Mouse (Mus musculus): ENCODE data around the gene Lad1.

The Lad1 gene

DNA sequence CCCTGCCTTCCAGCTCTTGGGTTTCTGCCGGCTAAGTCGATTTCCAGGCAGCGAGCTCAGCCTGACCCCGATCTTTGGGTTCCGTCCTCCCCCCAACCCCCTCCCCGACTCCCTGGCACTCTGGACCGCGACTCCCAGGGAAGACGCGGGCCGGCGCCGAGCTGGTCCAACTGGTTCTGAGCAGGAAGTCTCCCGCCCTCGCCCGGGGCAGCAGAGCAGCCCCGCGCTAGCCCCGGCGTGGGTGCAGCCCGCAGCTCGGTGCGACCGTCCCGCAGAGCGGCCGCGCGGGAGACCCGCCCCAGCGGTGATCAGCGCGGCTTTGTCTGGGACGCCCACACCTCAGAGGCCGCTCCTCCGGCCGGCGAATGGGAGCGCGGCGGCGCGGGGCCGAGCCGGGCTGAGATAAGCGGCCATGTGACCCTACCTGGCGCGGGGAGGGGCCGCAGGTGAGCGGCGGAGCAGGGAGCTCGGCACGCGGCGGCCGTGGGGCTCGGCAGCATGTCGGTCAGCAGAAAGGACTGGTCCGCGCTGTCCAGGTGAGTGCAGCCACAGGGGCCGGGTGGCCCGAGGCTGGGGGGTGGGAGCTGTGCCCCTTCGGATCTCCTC, at the start of gene Lad1:
Gene Lad1 (plus strand): TSS at position 118 of the 606 bp plus-strand sequence.
- in situ Hi-C loops (cut with MboI, MseI): loop anchor here (25.0 kb wide), 1 partner anchor 1756 kb away; no protein-coding TSS in a partner anchor

DNA sequence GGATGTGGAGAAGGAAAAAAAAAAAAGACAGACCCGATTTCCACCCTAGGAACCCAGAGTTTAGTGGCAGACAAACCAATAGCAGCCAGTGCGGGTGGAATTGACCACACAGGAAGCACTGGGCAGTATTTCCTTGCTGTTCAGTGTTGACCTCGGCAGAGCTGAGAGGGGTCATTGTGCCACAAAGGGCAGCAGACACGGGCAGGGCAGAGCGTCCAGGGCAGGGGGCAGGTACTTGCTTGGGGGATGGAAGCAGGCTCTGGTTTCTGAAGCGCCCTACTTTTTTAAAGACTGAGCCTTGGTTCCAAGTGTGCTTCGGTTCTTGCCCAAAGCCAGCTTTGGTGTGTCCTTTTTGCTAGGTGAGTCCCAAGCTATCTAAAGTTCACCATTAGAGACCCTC, 48.2 kb upstream of the Lad1 start:
- in situ Hi-C loops (cut with MboI, MseI): no loop called here

DNA sequence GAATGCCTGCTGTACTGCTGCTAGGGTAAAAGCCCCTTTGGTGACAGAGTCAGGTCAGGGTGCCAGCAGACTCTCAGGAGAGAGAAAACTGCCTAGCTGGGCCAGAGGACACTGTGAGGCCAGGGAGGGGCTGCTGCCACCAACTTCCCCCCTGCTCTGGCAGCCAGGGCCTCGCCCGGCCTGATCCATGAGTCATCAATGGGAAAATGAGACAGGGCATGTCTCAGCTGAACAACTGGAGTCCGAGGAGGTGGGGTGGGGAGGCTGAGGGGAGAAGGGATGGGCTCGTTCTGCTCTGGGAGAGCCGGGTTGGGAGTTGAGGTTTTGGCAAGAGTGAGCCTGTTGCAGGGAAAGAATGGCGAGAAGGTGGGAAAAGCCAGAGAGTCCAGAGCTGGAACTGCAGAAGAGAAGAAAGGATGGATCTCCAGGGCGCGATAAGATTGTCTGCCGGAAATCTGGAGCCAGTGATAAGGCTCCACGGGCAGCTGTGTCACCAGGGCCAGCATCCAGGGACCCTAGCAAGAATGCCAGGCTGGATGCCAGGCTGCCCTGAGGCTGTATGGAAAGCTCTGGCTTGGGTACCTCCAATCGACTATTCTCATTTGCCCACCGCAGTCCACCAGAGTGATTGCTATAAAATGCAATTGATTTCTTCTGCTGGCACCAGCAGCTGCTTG, 47.4 kb upstream of the Lad1 start:
- in situ Hi-C loops (cut with MboI, MseI): no loop called here

DNA sequence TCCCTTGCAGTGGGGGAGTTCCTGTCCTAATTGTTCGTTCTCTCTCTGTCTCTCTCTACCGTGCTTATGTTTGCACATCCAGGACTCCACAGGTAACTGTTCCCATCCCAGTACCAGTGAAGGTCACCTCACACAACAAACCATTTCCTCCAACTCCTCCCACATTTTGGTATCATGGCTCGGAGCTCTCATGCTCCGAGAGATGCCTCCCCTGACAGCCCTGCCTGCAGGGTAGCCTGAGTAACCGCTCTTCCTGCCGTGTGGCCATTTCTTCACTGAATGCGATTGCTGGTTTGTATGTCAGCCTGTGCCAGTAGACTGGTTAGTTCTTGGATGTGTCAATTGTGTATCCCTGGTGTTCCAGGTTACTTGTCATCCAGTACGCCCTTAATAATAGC, 46.8 kb upstream of the Lad1 start:
- in situ Hi-C loops (cut with MboI, MseI): no loop called here

DNA sequence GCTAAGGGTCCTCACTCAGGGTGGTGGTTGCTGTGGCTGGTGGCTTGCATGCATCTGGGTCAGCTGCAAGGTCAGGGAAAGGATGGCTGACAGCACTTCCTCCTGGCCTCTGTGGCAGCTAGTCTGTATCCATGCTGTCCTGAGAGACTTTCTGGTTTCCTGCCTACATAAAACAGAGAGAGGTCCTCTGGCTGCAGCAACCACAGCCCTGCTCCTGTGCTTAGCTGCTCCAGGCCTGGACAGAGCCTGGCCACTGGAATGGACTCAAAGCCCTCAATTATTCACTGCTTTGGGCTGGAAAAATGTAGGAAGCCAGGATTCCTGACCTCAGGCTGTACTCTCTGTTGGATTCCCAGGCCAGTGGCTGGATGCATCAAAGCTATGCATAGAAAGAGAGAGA, 41.8 kb upstream of the Lad1 start:
- in situ Hi-C loops (cut with MboI, MseI): no loop called here

DNA sequence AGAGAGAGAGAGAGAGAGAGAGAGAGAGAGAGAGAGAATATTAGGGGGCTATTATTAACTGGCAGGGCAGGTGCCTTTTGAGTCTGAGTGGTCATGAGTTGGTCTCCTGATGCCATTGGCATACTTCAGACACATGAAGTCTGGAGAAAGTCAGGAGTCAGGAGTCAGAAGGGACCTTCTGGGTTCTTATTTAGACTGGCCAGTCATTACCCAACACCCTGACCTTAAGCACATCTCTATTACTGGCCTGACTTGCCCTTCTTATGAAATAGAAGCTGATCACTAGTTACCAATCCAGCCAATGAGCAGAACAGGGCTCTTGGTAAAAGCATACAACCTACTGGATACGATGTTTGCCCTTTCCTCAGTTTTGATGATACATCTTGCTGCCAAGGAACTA, 41.4 kb upstream of the Lad1 start:
- in situ Hi-C loops (cut with MboI, MseI): no loop called here

DNA sequence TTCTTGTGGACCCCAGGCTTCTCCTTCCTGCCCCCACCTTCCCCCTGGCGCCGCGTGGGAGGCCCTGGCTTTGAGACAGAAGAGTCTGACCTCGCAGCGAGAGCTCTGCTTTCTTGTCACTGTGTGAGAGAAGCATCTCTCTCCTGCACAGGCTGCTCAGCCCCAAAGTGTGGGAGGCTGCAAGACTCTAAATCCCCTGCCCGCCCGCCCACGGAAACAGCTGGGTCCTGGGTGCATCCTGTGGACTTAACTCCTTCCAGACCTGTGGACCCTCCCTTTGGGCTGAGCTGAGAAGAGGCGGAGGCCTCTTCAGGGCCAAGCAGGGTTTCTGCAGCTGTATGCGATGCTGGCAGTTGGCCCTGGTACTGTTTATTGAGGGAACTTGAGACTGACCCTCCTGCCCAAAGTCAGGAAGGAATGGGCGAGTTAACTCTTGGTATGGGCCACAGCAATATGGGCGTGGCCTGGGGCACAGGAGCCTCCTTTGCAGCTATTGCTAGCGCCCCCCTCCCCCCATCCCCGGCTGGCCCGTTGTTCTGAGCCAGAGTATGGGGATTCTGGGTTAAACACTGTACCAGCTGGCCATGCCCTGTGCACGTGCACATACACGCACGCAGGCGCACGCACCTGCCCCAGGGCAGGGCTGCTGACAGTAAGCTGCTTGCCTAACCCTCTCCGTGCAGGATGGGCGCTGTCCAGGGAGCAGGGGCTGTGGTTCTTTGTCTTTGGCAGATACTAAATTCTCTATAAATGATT, 39.4 kb upstream of the Lad1 start, which contains the start of gene Tnni1:
Gene Tnni1 (plus strand): TSS at position 655 of the 756 bp plus-strand sequence.
- in situ Hi-C loops (cut with MboI, MseI): no loop called here

DNA sequence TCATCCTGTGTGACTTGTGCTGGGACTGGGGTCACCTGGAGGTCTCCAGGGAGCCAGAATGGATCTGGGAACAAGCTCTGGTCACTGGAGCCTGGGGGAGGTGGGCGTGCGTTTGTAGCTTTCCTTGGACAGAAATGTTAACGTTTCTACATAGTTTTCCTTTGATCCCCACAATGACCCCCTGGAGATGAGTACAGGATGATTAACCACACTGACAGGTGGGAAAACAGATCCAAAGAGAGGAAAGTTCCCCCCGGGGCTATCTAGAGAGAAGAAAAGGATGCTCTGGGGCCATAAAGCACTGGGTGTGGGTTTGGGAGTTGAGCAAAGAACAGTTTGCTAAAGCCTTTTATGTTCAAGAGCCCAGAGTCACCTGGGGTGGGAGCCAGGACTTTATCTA, 37.7 kb upstream of the Lad1 start:
- in situ Hi-C loops (cut with MboI, MseI): loop anchor here (5.0 kb wide), 1 partner anchor 58 kb away; the partner anchor contains the start of gene Csrp1

DNA sequence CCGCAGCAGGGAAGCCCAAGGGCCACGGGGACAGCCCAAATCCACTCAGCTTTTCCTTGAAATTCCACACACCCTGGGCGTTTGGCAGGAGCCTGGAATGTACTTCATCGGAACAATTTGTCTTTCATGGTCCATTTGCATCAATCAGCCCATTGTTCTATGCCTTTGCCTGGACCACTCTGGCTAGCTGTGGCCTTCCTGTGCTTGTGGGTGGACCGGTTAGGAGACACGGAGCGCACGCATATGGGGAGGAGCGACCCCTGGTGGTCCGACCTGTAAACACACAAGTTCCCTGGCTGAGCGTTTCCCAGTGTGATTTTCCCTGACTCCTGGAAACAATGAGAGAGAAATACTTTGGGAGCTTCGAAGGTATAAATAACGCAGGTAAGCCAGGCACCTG, 37.2 kb upstream of the Lad1 start:
- in situ Hi-C loops (cut with MboI, MseI): loop anchor here (5.0 kb wide), 1 partner anchor 59 kb away; the partner anchor contains the start of gene Csrp1

DNA sequence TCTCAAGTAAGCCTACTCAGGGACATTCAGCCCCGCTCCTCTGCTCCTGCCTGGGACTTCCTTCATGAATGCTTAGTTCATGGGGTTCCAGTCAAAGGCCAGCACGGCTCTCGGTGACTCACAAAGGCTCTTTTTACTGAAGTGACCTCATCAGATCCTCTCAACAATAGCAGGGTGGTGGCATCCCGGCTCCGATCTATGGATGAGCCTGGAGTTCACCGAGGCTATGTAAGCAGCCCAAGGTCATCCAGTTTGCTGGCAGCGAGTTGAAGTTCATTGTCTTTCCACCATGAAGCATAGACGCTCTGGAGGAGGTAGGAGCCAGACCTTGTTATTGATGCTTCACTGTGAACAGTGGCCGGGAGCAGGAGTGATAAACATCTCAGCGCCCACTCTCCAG, 35.6 kb upstream of the Lad1 start:
- in situ Hi-C loops (cut with MboI, MseI): loop anchor here (5.0 kb wide), 1 partner anchor 61 kb away; the partner anchor contains the start of gene Csrp1

DNA sequence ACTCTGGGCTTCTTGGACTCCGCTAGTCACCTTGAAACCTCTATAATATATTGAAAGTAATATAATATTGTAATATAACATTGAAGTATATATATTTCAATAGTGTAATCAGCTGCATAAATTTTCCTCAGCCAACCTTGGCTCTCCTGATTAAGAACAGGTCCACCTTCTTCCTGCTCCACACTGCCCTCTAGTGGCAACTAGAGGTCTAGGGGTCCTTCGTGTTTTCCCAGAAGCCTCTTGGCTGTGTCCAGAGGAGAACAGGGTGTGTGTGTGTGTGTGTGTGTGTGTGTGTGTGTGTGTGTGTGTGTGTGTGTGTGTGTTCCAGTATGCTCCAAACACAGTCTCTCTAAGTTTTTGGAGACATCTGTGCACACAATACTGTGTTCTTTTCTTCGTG, 30.6 kb upstream of the Lad1 start:
- in situ Hi-C loops (cut with MboI, MseI): loop anchor here (5.0 kb wide), 1 partner anchor 45 kb away; no protein-coding TSS in a partner anchor

DNA sequence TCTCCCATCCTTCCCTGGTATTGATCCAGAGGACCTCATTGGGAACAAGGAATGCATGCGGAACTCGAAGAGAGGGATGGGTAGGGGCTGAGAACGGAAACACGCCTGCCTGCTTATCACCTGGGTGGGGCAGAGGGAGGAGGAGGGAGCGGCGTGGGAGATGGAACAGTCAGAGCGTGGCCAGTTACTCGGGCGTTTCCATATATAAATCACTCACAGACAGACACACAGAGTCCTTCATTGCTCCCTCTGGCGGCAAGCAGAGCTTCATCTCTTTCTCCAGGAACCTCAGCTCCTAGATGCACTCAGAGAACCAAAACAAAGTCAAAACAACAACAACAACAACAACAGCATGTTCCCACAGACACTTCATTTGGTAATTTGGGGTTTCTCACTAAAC, 29.7 kb upstream of the Lad1 start:
- in situ Hi-C loops (cut with MboI, MseI): loop anchor here (5.0 kb wide), 1 partner anchor 44 kb away; no protein-coding TSS in a partner anchor

DNA sequence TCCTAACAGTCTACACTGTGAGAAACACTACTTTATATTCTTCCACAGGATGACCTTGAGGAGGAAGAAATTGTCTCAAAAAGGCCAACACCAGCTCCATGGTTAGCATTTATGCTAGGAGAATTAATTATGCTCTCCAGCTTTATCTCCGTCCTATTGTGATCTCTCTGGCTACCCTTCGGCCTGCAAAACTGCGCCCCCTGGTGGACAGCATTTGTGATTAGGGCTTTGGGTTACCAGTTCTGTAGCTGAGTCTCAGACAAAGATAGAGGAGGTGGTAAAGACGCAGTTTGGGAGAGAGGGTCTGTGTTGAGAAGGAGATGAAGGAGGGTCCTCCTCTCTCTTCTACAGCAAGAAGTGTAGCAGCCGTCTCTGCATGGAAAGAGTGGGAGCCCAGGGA, 28.6 kb upstream of the Lad1 start:
- in situ Hi-C loops (cut with MboI, MseI): loop anchor here (5.0 kb wide), 1 partner anchor 42 kb away; no protein-coding TSS in a partner anchor

DNA sequence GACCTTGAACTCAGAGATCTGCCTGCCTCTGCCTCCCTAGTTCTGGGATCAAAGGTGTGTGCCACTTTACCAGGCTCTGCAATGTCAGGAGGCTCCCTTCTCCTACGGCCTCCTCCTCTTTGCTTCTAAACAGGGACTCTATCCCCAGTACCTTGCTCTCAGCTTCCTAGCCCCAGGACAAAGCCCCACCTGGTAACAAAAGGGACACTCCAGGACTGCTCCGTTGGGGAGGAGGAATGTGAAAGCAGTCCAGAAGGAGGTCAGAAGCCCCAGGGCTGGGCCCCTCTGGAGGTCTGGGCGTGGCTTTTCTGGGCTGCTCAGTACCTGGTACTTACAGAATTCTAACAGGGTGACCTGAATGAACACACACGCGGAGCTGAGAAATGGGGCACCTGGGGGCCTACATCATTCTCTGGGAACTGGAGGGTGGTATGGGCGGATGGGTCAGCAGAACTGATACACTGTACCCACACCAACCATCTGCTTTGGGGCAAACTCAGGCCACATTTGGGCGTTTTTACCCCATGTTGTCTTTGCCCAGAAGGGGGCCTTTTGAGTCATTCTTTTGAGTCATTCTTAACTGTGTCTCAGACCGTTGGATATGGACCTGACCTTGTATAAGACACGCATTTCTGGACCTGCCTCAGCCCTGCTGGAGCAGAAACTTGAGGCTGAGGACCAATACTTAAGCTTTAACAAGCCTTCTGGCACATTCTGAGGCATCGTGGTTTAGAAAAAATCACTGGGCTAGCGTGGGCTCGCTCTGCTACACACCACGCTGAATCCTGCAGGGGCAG, 26.1 kb upstream of the Lad1 start:
- in situ Hi-C loops (cut with MboI, MseI): no loop called here

DNA sequence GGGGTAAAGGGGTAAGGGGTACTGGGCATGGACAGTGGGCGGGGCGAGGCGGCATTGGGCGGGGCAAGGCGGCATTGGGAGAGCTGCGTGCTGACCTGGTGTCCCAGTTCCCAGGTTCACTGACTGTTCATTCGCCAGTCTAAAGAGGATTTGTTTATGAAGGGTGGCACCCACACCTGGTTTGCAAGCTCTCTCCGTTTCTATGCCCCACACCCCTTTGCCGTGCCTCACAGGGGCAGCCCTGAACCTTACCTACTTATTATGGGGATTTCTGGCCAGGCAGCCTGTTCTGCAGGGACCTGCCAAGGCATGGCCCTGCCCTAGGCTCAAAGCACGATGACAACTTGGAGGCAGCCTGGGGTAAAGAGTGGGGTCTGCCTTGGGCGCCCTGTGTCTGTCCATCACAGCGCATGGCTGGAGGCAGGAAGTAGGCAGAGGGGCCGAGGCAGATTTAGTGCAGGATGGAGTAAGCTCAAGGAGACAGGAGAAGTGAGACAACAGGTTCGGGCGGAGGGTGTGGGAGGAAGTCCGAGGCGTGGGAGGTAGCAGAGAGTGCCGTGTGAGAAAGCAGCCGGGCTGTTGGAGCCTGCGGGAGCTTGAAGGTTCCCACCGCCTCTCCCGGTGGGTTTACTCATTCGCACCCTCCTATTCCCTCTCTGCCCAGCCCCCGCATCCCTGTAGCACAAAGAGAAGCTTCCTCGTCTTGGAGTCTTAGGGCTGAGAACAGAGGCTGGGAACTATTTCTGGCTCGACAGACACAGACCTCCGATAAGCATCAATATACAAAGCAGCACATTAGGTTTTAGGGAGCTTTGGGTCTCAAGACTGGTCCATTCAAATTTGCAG, 24.8 kb upstream of the Lad1 start:
- in situ Hi-C loops (cut with MboI, MseI): no loop called here

DNA sequence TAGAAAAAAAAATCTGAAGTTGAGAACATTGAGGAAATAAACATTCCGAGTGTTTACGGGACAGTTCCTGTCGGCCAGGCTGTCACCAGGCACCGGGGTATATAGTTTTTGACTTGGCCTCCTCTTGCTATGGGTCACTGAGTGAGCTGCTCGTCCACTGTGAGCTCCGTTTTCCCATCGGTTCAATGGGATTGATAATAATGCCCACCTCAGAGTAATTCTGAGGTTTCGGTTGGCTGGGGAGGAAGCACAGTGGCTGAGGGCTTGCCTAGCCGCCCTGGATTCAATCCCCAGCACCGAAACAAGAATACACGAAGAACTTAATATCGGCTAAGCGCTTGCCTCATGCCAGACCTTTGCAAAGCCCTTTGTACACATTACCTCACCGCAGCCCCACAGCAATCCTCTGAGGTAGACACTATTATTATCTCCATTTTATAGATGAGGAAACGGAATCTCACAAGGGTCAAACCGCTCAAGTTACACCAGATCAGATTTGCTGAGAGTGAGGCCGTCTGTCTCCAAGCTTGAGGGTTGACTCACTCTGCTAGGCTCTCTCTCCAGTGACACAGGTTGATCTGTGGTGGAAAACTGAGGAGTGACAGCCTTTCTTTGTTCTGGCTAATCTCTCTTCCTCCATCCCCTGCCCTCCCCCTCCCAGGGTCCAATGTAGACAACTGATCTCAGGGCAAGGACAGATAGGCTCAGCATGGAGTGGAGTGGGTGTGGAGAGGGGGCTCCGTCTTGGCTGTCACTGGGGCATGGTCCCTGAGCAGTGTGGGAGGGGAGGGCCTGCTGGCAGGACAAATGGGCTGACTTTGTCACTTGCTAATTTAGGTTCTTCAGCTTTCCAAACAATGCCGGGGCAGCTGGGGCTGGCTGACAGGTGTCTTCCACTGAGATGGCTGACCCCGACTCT, 23.9 kb upstream of the Lad1 start:
- in situ Hi-C loops (cut with MboI, MseI): no loop called here

DNA sequence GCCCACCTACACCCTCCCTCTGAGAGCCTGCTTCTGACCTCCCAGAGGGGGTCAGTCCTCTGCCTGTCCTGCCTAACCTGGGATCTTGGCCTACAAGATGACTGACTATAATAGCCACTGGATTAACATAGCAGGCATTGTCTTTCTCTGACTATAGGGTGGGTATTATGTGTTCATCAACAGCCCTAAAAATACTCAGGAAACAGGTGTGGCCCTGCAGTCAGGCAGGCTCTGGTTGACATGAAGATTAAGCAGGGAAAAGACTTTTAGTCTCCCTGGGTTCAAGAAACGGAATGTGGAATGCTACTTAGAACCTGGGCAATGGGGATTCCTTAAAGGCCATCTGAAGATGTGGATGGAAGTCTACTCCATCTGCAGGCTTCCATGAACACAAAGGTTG, 19.9 kb upstream of the Lad1 start:
- in situ Hi-C loops (cut with MboI, MseI): no loop called here

DNA sequence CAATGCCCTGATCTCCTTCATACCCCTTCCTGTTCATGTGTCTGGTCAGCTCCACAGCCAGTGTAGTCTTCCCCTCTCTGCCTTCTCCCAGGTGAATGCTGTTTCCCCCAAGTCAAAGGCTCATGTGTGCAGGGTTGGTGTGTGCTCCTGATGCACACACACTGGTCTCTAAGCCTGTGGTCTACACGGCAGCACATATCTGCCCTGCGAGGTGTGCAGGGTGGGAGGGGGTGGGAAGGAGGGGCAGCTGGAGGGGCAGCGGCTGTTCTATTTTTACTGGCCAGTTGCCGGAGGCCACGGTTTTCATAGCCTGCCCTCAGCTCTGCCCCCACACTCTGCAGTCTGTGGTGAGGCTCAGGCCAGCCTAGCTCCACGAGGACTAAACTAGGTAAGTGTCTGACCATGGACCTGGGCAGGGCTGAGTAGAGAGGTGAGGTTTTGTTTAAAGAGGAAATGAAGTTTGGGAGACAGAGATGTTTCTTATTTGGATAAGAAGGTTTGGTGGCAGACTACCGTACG, 19.2 kb upstream of the Lad1 start:
- in situ Hi-C loops (cut with MboI, MseI): no loop called here

Measured in regulatory T cell (primary cell).